In genomic region chr12:112539466-112539965, GRCm38 (mm10) we compare ENCODE assay signal across 19 mouse cellular contexts. TPM values are rescaled to one million over a fixed set of nuclear protein-coding genes. Genes with fewer than 3 reads are reported as not detected.
"Had no signal": no experiment of that assay in that cellular context is flagged by ENCODE, and none has a peak within 500 bp of the region (broad histone marks: within the 10 kb centered on the region; RNA-seq: fewer than 3 reads in every experiment).

No protein-coding gene starts in this region.

- H3K27me3 ChIP-seq: lung, embryonic 15.5 days had no signal

- H3K36me3 ChIP-seq: lung, embryonic 15.5 days; midbrain, embryonic 13.5 days; midbrain, embryonic 15.5 days; neural tube, embryonic 12.5 days had no signal

- H3K9me3 ChIP-seq: lung, embryonic 15.5 days; megakaryocyte, embryonic 14.5 days; midbrain, embryonic 13.5 days; midbrain, embryonic 15.5 days; neural tube, embryonic 12.5 days had no signal

- H3K27ac ChIP-seq: lung, embryonic 15.5 days; macrophage; midbrain, embryonic 13.5 days; midbrain, embryonic 15.5 days; neural tube, embryonic 12.5 days had no signal

- H3K9ac ChIP-seq: liver, postnatal 0 days; lung, embryonic 15.5 days; midbrain, embryonic 13.5 days; midbrain, embryonic 15.5 days; neural tube, embryonic 12.5 days had no signal

- H3K4me1 ChIP-seq: lung, embryonic 15.5 days had no signal

- DNase-seq: liver, postnatal 0 days; lung, adult 2 months; lung, postnatal 14 days; lung, postnatal 36 days; right cerebral cortex, postnatal 14 days; thymus, adult 18-20 months; thymus, postnatal 14 days; thymus, postnatal 36 days had no signal

- H3K4me3 ChIP-seq: lung, embryonic 15.5 days; megakaryocyte, embryonic 14.5 days; midbrain, embryonic 13.5 days; midbrain, embryonic 15.5 days; neural tube, embryonic 12.5 days had no signal

RNA-seq across cellular contexts. Expression of gene Tmem179, which starts 23.0 kb away (rescaled TPM):
- total RNA-seq: megakaryocyte progenitor cell, adult 5-6 weeks; monocyte, adult 5-6 weeks; neutrophil, adult 5-6 weeks had no signal
- polyA plus RNA-seq: liver, postnatal 0 days; lung, postnatal 0 days; macrophage had no signal

RNA-seq across cellular contexts. Expression of gene A530016L24Rik, which starts 50.3 kb away (rescaled TPM):
- total RNA-seq: megakaryocyte progenitor cell, adult 5-6 weeks; monocyte, adult 5-6 weeks; neutrophil, adult 5-6 weeks had no signal
- polyA plus RNA-seq: liver, postnatal 0 days; macrophage; midbrain, embryonic 11.5 days had no signal
